Mouse (Mus musculus): ENCODE data around the gene Mfsd4a. TPM values are rescaled to one million over a fixed set of nuclear protein-coding genes. Genes with fewer than 3 reads are reported as not detected.

The Mfsd4a gene
- total and polyA plus RNA-seq, 2 experiments from 2014 or later, result 3.2 to 8.1 TPM

- no peaks in the 10 kb centered on the region for H3K36me3 ChIP-seq (ENCODE audit: insufficient read depth)
- ATAC-seq (no peak), DNase-seq (no peak)
- H3K9me3 ChIP-seq (ENCODE audit: low read length), result no peaks in the 10 kb centered on the region
- no peak overlapping the region for H3K9ac ChIP-seq
- H3K27ac ChIP-seq (ENCODE audit: low read depth, low read length), result no peak overlapping the region
- no peaks in the 10 kb centered on the region for H3K27me3 ChIP-seq (ENCODE audit: insufficient read depth, low read length)
- TF ChIP-seq CTCF (IDR thresholded peaks at IDR 0.05; ENCODE audit: low read depth), result no peak
- no peaks in the 10 kb centered on the region for H3K4me1 ChIP-seq (ENCODE audit: insufficient read depth)
- H3K4me3 ChIP-seq (ENCODE audit: low read depth, low read length), result no peak overlapping the region
- H3K4me2 ChIP-seq (ENCODE audit: low read depth), result no peak overlapping the region
- 84% methylated on average over 7 of the region's 7 CpGs for WGBS
Observed at GRCm38 (mm10) chr1:132055054-132055664, 12.7 kb downstream of the Mfsd4a start.

GRCm38 (mm10) chr1:132054387-132054786, 13.5 kb downstream of the Mfsd4a start:
- 87% methylated on average over 3 of the region's 3 CpGs for WGBS
- no peaks in the 10 kb centered on the region for H3K4me1 ChIP-seq (ENCODE audit: insufficient read depth)
- no peak overlapping the region for H3K4me2 ChIP-seq (ENCODE audit: low read depth)
- DNase-seq (no peak), ATAC-seq (no peak)
- H3K36me3 ChIP-seq (ENCODE audit: insufficient read depth), result no peaks in the 10 kb centered on the region
- H3K9ac ChIP-seq, result no peak overlapping the region
- H3K27me3 ChIP-seq (ENCODE audit: insufficient read depth, low read length), result no peaks in the 10 kb centered on the region
- no peak for TF ChIP-seq CTCF (IDR thresholded peaks at IDR 0.05; ENCODE audit: low read depth)
- no peaks in the 10 kb centered on the region for H3K9me3 ChIP-seq (ENCODE audit: low read length)
- H3K27ac ChIP-seq (ENCODE audit: low read depth, low read length), result no peak overlapping the region
- H3K4me3 ChIP-seq (ENCODE audit: low read depth, low read length), result no peak overlapping the region

- Histone ChIP-seq H3K27ac (ENCODE audit: low read depth, low read length) (no peak overlapping the region), H3K4me2 (ENCODE audit: low read depth) (no peak overlapping the region), H3K4me1 (ENCODE audit: insufficient read depth) (no peaks in the 10 kb centered on the region), H3K9me3 (ENCODE audit: low read length) (no peaks in the 10 kb centered on the region), H3K9ac (no peak overlapping the region), H3K27me3 (ENCODE audit: insufficient read depth, low read length) (no peaks in the 10 kb centered on the region), H3K36me3 (ENCODE audit: insufficient read depth) (no peaks in the 10 kb centered on the region), H3K4me3 (ENCODE audit: low read depth, low read length) (no peak overlapping the region)
- ATAC-seq (no peak), DNase-seq (no peak)
- no peak for TF ChIP-seq CTCF (IDR thresholded peaks at IDR 0.05; ENCODE audit: low read depth)
- WGBS, result 78% methylated on average over 3 of the region's 3 CpGs
Observed at GRCm38 (mm10) chr1:132051746-132052145, 16.1 kb downstream of the Mfsd4a start.

GRCm38 (mm10) chr1:132046143-132046735, 21.6 kb downstream of the Mfsd4a start:
- peak; percentile 88 for TF ChIP-seq CTCF (IDR thresholded peaks at IDR 0.05; ENCODE audit: low read depth)
- whole genome bisulfite sequencing, result 25% methylated on average over 15 of the region's 15 CpGs
- DNase-seq (peak; percentile 70), ATAC-seq (peak; percentile 65; the same call in 1 of the 2 replicates)
- H3K27ac ChIP-seq (ENCODE audit: low read depth, low read length), result no peak overlapping the region
- H3K4me3 ChIP-seq (ENCODE audit: low read depth, low read length), result no peak overlapping the region
- no peak overlapping the region for H3K4me2 ChIP-seq (ENCODE audit: low read depth)
- H3K9ac ChIP-seq, result no peak overlapping the region
- H3K36me3 ChIP-seq (ENCODE audit: insufficient read depth), result no peaks in the 10 kb centered on the region
- no peaks in the 10 kb centered on the region for H3K27me3 ChIP-seq (ENCODE audit: insufficient read depth, low read length)
- no peaks in the 10 kb centered on the region for H3K9me3 ChIP-seq (ENCODE audit: low read length)
- no peaks in the 10 kb centered on the region for H3K4me1 ChIP-seq (ENCODE audit: insufficient read depth)

- H3K4me1 ChIP-seq (ENCODE audit: insufficient read depth), result no peaks in the 10 kb centered on the region
- no peak overlapping the region for H3K27ac ChIP-seq (ENCODE audit: low read depth, low read length)
- TF ChIP-seq CTCF (IDR thresholded peaks at IDR 0.05; ENCODE audit: low read depth), result no peak
- H3K36me3 ChIP-seq (ENCODE audit: insufficient read depth), result no peaks in the 10 kb centered on the region
- H3K4me2 ChIP-seq (ENCODE audit: low read depth), result no peak overlapping the region
- H3K4me3 ChIP-seq (ENCODE audit: low read depth, low read length), result no peak overlapping the region
- peak; percentile 80 for ATAC-seq
- H3K9ac ChIP-seq, result no peak overlapping the region
- peak; percentile 53 for DNase-seq
- no peaks in the 10 kb centered on the region for H3K9me3 ChIP-seq (ENCODE audit: low read length)
- 35% methylated on average over 4 of the region's 4 CpGs for WGBS
- no peaks in the 10 kb centered on the region for H3K27me3 ChIP-seq (ENCODE audit: insufficient read depth, low read length)
Observed at GRCm38 (mm10) chr1:132043759-132044158, 24.1 kb downstream of the Mfsd4a start.

GRCm38 (mm10) chr1:132040201-132040621, 27.7 kb downstream of the Mfsd4a start:
- ATAC-seq, result 0 out of 2 replicates have a peak, but pooled peaks have one; percentile 11

GRCm38 (mm10) chr1:132038753-132039152, 29.1 kb downstream of the Mfsd4a start:
- no peaks in the 10 kb centered on the region for H3K4me1 ChIP-seq (ENCODE audit: insufficient read depth)
- ATAC-seq (no peak), DNase-seq (no peak)
- peaks cover 8% of the 10 kb centered on the region; the same call in 1 of the 2 replicates for H3K36me3 ChIP-seq (ENCODE audit: insufficient read depth)
- no peak overlapping the region for H3K9ac ChIP-seq
- WGBS, result 85% methylated on average over 5 of the region's 5 CpGs
- H3K9me3 ChIP-seq (ENCODE audit: low read length), result no peaks in the 10 kb centered on the region
- no peak for TF ChIP-seq CTCF (IDR thresholded peaks at IDR 0.05; ENCODE audit: low read depth)
- H3K27ac ChIP-seq (ENCODE audit: low read depth, low read length), result no peak overlapping the region
- H3K27me3 ChIP-seq (ENCODE audit: insufficient read depth, low read length), result no peaks in the 10 kb centered on the region
- H3K4me3 ChIP-seq (ENCODE audit: low read depth, low read length), result no peak overlapping the region
- H3K4me2 ChIP-seq (ENCODE audit: low read depth), result no peak overlapping the region

More at GRCm38 (mm10) chr1:132040201-132040621, 27.7 kb downstream of the Mfsd4a start:
- no peak for DNase-seq
- no peak overlapping the region for H3K4me3 ChIP-seq (ENCODE audit: low read depth, low read length)
- WGBS, result 57% methylated on average over 9 of the region's 9 CpGs
- H3K4me2 ChIP-seq (ENCODE audit: low read depth), result no peak overlapping the region
- H3K27ac ChIP-seq (ENCODE audit: low read depth, low read length), result no peak overlapping the region
- H3K4me1 ChIP-seq (ENCODE audit: insufficient read depth), result no peaks in the 10 kb centered on the region
- no peak overlapping the region for H3K9ac ChIP-seq
- H3K27me3 ChIP-seq (ENCODE audit: insufficient read depth, low read length), result no peaks in the 10 kb centered on the region
- H3K36me3 ChIP-seq (ENCODE audit: insufficient read depth), result no peaks in the 10 kb centered on the region
- H3K9me3 ChIP-seq (ENCODE audit: low read length), result no peaks in the 10 kb centered on the region
- no peak for TF ChIP-seq CTCF (IDR thresholded peaks at IDR 0.05; ENCODE audit: low read depth)
